Mouse (Mus musculus): ENCODE measurements around the gene Stab2. TPM values are rescaled to one million over a fixed set of nuclear protein-coding genes. Genes with fewer than 3 reads are reported as not detected.

Gene Stab2
- polyA plus RNA-seq, 1 experiment, result 0.57 TPM

GRCm38 (mm10) chr10:86992238-86992976, 15.4 kb downstream of the Stab2 start:
- no peak for DNase-seq (ENCODE audit: low read depth, low spot score)
- WGBS, result 62% methylated on average over 14 of the region's 14 CpGs

GRCm38 (mm10) chr10:86990666-86991065, 17.2 kb downstream of the Stab2 start:
- 29% methylated on average over 9 of the region's 9 CpGs for WGBS
- no peak for DNase-seq (ENCODE audit: low read depth, low spot score)

- DNase-seq (ENCODE audit: low read depth, low spot score), result no peak
- WGBS, result 70% methylated on average over 8 of the region's 8 CpGs
Observed at GRCm38 (mm10) chr10:86989838-86990237, 18.0 kb downstream of the Stab2 start.

- DNase-seq (ENCODE audit: low read depth, low spot score), result no peak
- 73% methylated on average over 5 of the region's 5 CpGs for WGBS
Observed at GRCm38 (mm10) chr10:86976001-86976726, 31.7 kb downstream of the Stab2 start.

- no peak for DNase-seq (ENCODE audit: low read depth, low spot score)
- WGBS, result 60% methylated on average over 5 of the region's 5 CpGs
Observed at GRCm38 (mm10) chr10:86973276-86973675, 34.5 kb downstream of the Stab2 start.

GRCm38 (mm10) chr10:86972503-86972826, 35.4 kb downstream of the Stab2 start:
- WGBS, result 15% methylated on average over 7 of the region's 7 CpGs
- DNase-seq (ENCODE audit: low read depth, low spot score), result no peak

- DNase-seq (ENCODE audit: low read depth, low spot score), result no peak
- 25% methylated on average over 13 of the region's 13 CpGs for WGBS
Observed at GRCm38 (mm10) chr10:86971680-86972502, 35.9 kb downstream of the Stab2 start.

- 76% methylated on average over 6 of the region's 6 CpGs for WGBS
- DNase-seq (ENCODE audit: low read depth, low spot score), result no peak
Observed at GRCm38 (mm10) chr10:86969346-86969745, 38.5 kb downstream of the Stab2 start.

GRCm38 (mm10) chr10:86961542-86962466, 46.0 kb downstream of the Stab2 start:
- no peak for DNase-seq (ENCODE audit: low read depth, low spot score)
- WGBS, result 65% methylated on average over 11 of the region's 11 CpGs

- DNase-seq (ENCODE audit: low read depth, low spot score), result no peak
- WGBS, result 92% methylated on average over 3 of the region's 3 CpGs
Observed at GRCm38 (mm10) chr10:86955299-86955698, 52.5 kb downstream of the Stab2 start.

- WGBS, result 59% methylated on average over 1 of the region's 1 CpGs
Observed at GRCm38 (mm10) chr10:86952696-86953095, 55.1 kb downstream of the Stab2 start.

GRCm38 (mm10) chr10:86950806-86951205, 57.0 kb downstream of the Stab2 start:
- DNase-seq (ENCODE audit: low read depth, low spot score), result no peak
- 85% methylated on average over 4 of the region's 4 CpGs for WGBS

More at GRCm38 (mm10) chr10:86952696-86953095, 55.1 kb downstream of the Stab2 start:
- no peak for DNase-seq (ENCODE audit: low read depth, low spot score)

GRCm38 (mm10) chr10:86949886-86950285, 57.9 kb downstream of the Stab2 start:
- no peak for DNase-seq (ENCODE audit: low read depth, low spot score)
- WGBS, result 87% methylated on average over 4 of the region's 4 CpGs

GRCm38 (mm10) chr10:86947541-86947940, 60.3 kb downstream of the Stab2 start:
- WGBS, result 43% methylated on average over 2 of the region's 2 CpGs
- no peak for DNase-seq (ENCODE audit: low read depth, low spot score)

GRCm38 (mm10) chr10:86940591-86940990, 67.2 kb downstream of the Stab2 start:
- no peak for DNase-seq (ENCODE audit: low read depth, low spot score)
- WGBS, result 85% methylated on average over 4 of the region's 4 CpGs

GRCm38 (mm10) chr10:86934376-86934775, 73.4 kb downstream of the Stab2 start:
- DNase-seq (ENCODE audit: low read depth, low spot score), result no peak
- 53% methylated on average over 6 of the region's 6 CpGs for WGBS

- no peak for DNase-seq (ENCODE audit: low read depth, low spot score)
- WGBS, result 31% methylated on average over 3 of the region's 3 CpGs
Observed at GRCm38 (mm10) chr10:86933906-86934305, 73.9 kb downstream of the Stab2 start.

- DNase-seq (ENCODE audit: low read depth, low spot score), result no peak
- WGBS, result 18% methylated on average over 9 of the region's 9 CpGs
Observed at GRCm38 (mm10) chr10:86933180-86933695, 74.6 kb downstream of the Stab2 start.

GRCm38 (mm10) chr10:86923602-86924001, 84.2 kb downstream of the Stab2 start:
- no peak for DNase-seq (ENCODE audit: low read depth, low spot score)
- WGBS, result 69% methylated on average over 1 of the region's 1 CpGs

Measured in large intestine, adult 2 months (tissue).